Mouse (Mus musculus): ENCODE measurements around the gene Gpr1.
A peak's percentile ranks its signal among the peaks of the same experiment; 100 is the strongest.
"Not testable (repeated sequence)": the region's sequence is repeated elsewhere in the genome, so short reads cannot be mapped to it uniquely, and the experiment has no call there.

The Gpr1 gene

DNA sequence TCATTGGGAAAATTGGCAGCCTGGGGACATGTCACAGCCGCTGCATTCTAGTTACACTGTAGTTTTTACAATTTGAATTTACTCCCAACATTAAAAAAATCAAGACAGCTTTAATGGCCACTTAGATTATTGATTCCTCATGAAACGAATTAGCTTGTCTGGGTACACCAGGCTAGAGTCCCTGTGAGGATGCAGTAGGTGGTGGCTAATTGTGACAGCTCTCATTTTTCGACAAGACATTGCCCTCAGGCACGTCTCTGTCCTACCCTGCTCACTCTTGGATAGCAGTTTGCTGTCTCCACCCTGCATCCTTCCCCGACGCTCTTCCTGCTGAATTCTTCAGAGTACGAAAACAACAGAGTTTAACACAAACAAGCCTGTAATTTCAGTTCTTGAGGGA is 288 bp upstream of the Gpr1 start:
- no peak for DNase-seq

DNA sequence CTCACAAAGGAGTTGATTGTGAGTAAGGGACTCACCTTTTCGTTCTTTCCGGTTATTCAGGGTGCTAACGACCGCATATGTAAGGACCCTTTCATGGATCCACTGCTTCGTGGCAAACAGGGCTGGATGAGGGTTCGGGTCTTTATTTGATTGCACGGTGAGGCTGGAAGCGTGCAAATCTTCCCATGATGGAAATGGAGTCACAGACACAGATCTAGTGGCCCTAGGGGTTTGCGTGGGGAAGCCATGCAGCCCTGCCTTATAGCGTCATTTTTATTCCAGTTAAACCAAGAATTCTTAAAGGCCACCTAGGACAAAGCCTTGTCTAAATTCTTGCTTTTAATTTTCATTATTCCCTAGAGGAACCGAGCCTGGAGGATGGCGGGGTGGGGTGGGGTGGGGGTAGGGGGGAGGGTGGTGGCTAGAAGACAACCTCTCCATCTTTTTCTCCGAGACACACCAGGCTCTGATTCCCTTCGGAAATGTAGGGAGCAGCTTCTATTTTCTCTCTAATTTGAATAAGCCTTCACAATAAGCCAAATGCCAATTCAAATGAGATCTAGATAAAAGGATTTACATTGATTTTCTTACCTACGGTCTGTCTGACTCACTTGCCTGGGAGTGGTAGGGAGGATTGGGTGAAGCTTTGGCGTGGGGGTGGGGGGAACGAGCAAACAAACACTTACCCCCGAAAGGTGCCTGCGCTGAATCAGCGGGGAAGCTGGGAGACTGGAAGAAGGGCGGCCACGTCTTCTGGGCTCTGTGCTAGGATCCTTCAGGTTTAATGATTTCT is 669 bp downstream of the Gpr1 start:
- no peak for DNase-seq

DNA sequence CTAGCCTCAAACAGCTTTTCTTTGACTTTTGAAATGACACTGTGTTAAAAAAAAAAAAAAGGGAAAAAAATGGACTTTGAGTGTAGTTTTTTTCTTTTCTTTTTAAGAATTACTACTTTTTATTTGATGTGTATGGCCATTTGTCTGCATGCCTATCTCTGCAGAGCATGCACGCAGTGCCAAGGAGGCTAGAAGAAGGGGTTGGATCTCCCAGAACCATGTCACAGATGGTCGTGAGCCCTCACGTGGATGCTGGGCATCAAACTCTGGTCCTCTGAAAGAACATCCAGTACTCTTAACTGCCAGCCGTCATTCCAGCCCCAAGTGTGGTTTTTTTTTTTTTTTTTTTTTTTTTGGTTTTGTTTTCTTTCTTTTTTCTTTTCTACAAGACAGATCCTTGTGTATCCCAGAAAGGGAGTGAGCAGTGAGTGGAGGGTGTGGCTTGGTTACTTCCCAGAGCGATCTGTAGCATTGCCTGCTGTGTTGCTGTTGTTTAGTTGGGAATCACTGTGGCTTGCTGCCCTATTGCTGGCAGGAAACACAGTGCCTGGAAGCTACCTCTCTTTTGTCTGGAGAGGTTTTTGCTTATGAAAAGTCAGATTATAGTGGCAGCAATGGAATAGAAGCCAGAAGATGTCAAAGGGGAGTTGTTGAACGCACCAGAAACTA is 4.3 kb downstream of the Gpr1 start:
- no peak for DNase-seq

DNA sequence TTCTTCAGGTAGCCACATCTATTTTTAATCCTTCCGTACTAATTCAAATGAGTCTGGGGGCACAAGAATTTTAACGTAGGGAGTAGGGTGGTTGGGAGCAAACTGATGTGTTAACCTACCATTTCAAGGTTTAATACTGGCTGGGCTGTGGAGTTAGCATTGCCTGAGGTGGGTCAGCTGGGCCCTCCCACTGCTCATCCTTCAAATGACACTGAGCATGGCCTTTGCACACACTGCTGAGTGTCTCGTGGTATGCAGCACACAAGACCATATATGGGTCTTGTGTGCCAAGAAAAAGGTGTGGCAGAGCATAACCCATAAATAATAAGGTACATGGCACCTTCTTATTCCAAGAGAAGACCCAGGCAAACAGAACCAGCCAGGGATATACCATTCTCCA is 6.7 kb downstream of the Gpr1 start:
- DNase-seq = no peak

DNA sequence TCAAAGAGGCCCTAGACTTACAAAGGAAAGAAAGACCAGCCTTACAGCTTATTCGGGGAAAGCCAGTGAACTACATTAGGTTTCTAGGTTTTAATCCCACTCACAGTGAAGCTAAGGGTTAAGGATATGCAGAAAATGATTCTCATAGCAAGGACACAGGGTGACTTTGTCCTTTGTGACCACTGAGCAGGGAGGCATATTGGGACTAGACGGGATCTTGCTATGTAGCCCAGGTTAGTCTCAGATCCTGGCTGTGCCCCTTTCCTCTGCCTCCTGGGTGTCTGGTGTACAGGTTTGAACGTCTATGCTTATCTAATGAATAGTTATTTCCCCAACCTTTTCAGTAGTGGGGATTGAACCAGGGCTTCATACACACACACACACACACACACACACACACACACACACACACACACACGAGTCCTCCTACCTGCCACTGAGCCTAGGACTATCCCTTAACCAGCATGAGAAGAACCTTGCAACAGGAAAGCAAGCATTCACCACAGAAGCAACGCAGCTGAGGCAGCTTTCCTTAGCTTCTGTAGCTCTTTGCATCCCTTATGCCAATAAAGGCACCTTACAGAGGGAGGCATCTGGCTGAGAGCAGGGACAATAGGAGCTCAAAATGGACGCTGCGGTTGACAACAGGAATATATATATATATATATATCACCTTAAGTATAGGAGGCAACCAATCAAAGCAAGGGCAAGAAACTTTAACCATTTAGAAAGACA is 9.5 kb downstream of the Gpr1 start:
- no peak for DNase-seq

DNA sequence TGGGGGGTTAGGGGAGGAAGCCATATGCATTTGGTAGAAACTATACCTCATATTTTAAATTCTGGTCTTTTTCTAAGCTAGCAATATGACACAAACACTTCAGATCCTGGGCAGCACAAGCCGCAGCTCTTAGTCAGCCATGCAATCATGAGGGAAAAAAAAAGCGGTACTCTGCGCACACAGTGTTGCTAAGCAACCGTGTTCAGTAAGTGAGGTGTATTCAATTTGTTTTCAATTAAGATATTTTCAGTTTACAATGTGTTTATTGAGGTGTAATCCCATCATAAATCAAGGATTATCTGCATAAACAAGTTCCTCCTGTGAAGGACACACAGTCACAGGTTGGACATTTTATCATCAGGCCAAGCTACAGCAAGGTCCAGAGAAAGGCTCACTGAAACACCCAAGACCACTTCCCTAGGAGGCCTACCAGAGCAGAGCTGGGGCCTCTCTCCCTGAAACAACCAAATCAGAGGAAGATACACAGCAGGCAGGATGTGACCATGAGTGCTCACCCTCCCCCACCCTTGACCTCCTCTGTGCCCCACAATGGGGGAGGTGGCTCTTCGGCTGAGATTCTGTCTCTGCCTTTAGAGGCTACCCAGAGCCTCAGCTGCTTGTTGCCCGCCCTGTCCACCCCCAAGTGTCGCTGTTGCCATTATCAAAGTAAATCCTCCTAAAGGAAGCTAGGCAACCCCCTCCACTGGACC is 10.2 kb downstream of the Gpr1 start:
- no peak for DNase-seq

DNA sequence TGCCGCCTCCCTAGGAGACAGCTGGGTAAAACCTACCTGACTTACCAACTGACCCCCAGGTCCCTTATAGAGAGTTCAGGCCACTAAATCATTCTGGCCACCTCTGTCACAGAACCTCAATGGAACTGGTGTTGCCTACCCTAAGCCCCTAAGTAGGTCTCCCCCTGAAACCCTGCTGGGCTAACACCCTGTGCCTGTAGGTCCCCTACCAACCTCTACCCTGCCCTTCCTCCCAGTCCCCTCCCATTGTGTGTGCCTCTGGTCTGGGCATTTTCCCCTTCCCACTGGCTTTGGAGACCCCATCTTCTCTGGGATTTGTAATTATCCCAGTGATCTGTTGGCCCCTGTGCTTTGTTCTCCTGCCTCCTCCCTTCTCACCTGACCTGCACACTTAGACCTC is 10.9 kb downstream of the Gpr1 start:
- DNase-seq = no peak

DNA sequence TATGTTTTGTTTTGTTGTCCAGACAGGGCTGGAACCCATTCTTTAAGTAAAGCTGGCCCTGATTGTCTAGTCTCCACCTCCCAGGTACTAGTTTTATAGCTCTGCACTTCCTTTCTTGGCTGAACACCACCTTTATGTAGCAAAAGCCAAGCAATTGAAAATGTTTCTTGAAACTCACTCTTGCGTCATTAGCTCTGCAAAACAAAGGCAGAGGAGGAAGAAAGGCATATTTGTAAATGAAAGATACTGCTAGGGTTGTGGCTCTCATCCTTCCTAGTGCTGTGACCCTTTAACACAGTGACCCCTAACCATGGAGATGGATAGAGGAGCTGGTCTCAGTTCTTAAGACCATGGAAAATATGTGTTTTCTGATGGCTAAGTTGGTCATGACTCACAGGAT is 12.7 kb downstream of the Gpr1 start:
- no peak for DNase-seq

DNA sequence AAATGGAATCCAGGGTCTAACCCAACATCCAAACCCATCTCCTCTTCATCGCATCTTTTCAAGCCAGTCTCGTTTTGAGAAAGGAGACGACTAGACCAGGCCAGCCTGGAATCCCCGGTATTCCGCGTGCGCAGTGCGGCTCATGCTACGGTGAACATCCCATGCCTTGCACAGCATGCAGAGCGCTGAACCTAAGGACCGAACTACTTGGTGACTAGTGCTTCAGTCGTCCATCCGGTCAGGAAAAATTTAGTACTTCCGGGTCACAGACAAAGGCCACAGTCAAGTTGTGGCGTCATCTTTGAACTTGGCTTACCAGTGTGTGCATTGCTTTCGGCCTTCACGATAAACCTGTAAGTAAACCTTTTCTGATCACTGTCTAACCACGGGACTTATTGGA is 14.0 kb downstream of the Gpr1 start:
- DNase-seq = no peak

DNA sequence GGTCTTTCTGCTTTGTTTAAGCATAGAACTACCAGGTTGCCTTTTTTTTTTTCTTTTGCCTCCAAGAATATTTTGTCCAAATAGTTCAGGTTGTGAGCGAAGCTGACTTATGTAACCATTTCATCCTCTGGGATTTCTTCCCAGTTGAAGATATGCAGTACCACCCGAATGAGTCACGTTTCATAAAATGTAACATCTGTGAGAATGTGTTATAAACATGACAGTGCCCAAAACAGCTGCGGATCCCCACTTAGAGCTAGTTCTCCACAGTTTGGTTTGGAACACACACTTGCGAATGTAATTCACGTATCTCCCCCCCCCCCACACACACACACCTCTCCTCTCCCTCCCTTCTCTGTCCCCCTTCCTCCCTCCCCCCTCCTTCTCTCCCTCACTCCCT is 15.0 kb downstream of the Gpr1 start:
- DNase-seq = no peak

DNA sequence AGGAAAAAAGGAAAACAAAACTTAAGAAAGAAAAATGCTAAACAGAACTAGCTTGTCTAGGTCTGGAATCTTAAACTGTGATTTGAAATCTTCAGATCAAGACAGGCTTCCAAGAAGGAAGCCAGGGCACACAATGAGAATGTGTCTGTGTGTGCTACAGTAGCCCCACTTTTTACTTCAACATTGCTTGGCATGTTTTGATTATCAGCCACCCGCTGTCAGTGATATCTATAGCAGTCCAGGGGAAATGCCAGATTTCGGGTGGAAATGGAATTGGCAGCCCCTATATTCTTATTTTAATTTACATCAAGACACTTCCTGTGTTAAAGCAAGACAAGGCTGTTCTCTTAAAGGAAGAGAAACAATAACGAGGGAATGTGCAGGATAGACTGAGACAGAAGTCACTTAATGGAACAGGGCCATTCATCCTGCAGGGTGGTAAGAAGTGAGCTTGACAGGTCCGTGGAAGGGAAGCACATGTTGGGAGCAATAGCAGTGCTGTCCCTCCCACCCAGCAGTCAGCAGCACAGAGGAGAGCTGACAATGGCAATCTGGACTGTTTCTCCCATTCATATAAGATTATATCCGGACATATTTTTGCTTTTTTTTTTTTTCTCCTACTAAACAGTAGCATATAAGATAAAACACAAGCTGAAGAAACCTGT is 18.4 kb downstream of the Gpr1 start:
- no peak for DNase-seq

DNA sequence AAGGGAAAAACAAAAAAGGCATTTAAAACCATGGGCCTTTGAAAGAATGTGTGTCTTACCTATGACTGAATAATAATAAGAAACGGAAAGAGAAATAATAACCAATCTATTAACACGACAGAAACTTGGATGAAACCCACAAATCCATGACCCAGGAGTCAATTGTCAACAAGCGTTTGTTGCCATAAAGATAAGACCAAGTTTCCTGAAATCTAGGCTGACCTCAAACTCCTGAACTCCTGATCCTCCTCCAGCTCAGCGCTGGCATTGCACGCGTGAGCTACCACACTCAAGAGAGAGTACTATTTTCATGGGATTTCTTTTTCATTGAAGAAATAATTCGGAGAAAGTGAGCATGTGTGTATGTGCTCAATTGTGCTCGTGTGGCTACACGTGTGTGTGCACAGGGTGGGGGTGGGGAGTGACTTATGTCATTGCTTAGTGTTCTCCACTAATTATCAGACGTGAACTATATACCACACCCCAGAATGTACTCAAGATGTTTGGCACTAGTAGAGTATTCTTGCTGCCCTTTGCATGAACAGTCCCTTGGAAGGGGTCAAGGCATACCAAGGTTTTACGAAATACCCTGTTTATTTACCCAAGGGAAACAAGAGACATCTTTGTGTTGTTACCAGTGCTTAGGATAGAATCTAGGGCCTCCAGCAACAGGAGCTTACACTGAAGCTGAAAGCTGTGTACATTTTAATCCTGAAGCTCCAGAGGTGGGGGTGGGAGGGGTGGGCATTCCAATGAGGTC is 21.9 kb downstream of the Gpr1 start:
- DNase-seq = no peak

DNA sequence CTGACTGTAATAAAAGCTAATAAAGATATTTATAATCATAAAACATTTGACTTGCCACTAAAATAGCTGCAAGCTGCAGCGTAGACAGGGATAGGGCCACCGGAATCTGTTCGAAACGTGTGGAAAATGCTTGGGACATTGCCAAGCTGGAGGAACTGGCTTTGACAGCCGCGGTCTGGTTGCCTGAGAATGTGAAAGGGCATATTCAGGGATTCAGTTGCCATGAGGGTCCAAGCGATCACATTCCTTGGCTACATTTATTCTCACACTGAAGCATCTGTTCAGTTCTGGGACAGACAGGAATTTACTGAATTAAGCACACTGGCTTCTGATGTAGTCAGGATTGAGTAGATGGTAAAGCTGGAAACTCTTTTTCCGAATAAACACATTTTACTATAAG is 23.5 kb downstream of the Gpr1 start:
- no peak for DNase-seq

DNA sequence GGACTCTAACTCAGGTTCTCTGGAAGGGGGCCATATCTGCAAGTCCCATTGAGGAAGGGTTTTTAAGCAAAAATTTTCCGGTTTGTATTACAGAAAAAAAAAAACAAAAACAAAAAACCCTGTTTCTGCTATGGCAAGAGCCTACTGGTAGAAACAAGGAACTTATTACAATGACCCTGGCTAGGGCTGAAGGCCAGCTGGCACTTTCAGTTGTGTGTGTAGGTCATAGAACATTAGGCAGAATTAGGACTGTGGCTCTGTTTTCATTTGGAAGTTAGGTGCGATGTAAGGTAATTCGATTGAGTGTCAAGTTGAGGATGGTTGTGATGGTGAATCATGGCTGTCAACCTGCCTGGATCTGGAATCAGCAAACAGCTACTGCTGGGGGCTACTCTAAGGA is 25.8 kb downstream of the Gpr1 start:
- DNase-seq = no peak

DNA sequence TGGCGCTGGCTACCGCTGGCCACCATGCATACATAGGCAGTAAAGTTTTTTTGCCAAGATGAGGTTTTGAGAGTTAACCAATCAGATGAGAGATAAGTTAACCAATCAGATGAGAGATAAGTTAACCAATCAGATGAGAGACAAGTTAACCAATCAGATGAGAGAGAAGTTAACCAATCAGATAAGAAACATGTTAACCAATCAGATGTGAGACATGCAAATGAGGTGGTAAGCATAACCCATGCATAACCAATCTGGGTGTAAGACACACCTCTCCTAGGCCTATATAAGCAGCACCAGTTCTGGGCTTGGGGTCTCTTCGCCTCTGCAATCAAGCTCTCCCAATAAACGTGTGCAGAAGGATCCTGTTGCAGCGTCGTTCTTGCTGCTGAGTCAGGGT is 28.9 kb downstream of the Gpr1 start:
- not testable (repeated sequence) for DNase-seq

DNA sequence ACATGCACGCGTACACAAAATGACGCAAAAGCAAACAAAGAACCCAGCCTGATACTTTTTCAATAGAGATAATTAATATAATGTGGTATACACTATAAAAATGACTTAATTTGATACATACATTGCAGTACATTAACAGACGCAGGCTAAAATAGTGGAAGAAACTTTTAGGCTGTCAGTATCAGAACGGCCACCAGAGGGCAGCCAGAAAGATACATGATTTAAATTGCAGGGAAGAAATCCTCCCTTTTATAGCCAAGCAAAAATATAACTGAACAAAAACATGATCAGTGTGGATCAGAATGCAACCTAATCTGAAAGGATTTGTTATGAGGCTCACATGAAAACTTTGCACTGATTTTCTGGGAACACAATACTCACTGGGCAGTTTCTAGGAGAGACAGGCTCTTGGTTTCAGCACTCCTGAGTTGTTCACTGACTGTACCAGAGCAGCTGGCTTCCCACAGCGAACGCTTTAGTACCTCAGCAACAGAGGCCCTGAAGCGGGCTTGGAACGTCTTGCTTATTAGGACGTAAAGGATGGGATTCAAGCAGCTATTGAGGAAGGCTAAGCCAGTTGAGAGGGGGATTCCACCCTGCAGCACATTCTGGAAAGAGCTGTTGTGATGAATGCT is 31.6 kb downstream of the Gpr1 start:
- DNase-seq = peak in 1 of 2 experiments; percentile 10

DNA sequence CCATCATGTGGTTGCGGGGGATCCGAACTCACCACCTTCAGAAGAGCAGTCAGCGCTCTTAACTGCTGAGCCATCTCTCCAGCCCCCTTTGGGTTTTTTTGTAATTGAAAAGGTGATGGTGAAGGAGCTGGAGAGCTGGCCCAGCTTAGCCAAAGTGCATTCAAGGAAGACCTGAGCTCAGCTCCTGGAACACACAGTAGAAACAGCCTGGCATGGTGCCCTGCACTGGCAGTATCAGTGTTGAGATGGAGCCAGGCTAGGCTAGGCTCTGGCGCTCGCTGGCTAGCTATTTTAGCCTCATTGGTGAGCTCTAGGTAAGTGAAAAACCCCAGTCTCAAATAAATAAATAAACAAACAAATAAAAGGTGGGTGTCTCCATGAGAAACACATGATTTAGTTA is 32.1 kb downstream of the Gpr1 start:
- no peak for DNase-seq

DNA sequence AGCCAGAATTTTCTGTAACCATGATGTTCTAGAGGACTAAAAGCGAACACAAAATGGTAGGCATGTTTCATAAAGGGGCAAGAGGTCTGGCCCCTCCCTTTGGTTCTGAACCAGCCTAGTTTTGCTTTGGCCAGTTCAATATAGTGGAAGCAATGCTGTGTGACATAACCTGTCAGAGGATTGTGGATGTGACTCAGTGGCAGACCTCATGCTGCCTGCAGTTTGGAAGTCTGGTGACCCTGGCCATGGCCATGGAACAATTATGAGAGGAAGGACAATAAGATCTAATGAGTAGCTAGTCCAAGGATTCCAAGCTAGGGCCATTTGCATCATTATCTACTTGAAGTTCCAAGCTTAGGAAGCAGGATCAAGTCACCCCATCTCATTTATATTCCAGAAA is 32.9 kb downstream of the Gpr1 start:
- no peak for DNase-seq

DNA sequence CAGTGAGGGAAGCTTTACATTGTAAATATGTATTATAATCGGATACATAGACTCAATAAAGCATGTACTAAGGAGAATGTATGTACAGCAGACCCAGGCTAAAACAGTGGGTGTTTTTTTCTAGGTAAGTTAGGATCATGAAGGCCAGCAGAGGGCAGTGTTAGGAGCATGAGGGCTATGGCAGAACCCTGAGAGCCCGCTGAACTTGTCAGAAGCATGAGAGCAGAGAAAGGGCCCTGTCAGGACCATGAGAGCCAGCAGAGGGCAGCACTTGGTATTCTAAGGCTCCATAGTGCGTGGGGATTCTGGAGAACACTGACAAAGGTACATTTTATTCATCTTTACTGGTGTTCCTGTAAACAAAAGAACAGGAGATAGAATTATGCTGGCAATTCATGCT is 33.3 kb downstream of the Gpr1 start:
- peak; percentile 80 to 86 for DNase-seq

DNA sequence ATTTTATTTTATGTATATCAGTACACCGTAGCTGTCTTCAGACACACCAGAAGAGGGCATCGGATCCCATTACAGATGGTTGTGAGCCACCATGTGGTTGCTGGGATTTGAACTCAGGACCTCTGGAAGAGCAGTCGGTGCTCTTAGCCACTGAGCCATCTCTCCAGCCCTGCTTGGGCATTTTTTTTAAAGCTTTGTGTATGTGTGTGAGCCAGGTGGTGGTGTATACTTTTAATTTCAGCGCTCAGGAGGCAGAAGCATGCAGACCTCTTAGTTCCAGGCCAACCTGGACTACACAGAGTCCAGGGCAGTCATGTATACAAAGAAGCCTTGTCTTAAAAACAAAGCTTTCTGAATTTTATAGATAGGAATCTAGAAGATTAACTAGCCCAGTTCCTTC is 33.8 kb downstream of the Gpr1 start:
- not testable (repeated sequence) for DNase-seq

DNA sequence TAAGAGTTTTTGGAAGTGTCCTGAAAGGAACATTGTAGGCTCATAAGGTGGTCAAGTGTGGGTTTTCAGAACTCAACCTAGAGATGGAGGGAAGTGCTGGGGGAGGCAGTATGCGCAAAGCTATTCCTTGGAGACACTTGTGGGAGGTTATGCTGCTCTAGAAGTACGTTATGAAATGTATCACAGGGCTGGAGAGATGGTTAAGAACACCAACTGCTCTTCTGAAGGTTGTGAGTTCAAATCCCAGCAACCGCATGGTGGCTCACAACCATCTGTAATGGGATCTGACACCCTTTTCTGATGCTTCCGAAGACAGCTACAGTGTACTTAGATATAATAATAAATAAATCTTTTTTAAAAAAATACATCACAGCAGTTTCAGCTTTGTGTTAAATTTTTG is 34.2 kb downstream of the Gpr1 start:
- no peak for DNase-seq

DNA sequence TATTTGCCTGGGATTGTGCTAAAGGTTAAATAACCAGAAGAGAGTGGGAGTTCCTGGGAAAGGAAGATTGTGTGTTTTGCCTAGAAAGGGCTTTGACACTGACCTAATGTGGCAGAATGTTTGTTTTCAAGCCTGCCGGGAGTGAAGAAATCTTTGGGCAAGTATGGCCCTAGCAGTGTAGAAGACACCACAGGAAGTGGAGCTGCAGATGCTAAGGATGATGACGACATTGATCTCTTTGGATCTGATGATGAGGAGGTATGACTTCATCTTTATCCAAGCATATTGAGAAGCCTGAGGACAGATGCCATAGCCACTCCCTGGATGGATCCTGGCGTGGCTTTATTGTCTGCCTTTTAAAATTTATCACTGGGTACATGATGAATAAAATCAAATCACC is 36.0 kb downstream of the Gpr1 start:
- DNase-seq = no peak

Data from thymus, adult 18-20 months (tissue).